Mouse (Mus musculus) thymus, adult 2 months (tissue): ENCODE measurements at regions not wholly inside any gene's neighbourhood (a gene's known extent, or its start where the extent isn't known, plus 50 kb on each side); places are given as distances from the start of the nearest gene placed in this dataset.

Source experiments
- DNase-seq: peaks from one replicate; pipeline ENCODE4 v3.0.0; 2021
- H3K27ac ChIP-seq: fragments of 200-500 bp; 2 replicates; pipeline ENCODE4 v1.5.1; 2012; ENCODE audit warnings: low read length, control low read depth; ENCODE audit not compliant: control insufficient read depth, insufficient read depth
- H3K27me3 ChIP-seq: fragments of 200-500 bp; 2 replicates; pipeline ENCODE4 v1.6.1; 2012; ENCODE audit warnings: mild to moderate bottlenecking, low read length, moderate library complexity, mixed read lengths; ENCODE audit not compliant: control insufficient read depth, insufficient read depth
- H3K36me3 ChIP-seq: fragments of 200-500 bp; 2 replicates; pipeline ENCODE4 v1.6.1; 2012; ENCODE audit warnings: mild to moderate bottlenecking, low read length, moderate library complexity; ENCODE audit not compliant: control insufficient read depth, insufficient read depth
- H3K4me1 ChIP-seq: fragments of 200-500 bp; replicated peaks from 2 replicates; pipeline ENCODE4 v1.6.1; 2012; ENCODE audit warnings: low read length; ENCODE audit not compliant: control insufficient read depth, insufficient read depth
- H3K4me3 ChIP-seq: fragments of 200-500 bp; 2 replicates; pipeline ENCODE4 v1.5.1; 2012; ENCODE audit warnings: mild to moderate bottlenecking, low read length, control low read depth, moderate library complexity; ENCODE audit not compliant: control insufficient read depth, insufficient read depth
- CTCF ChIP-seq: fragments of 200-500 bp; IDR thresholded peaks from 2 replicates; pipeline ENCODE4 v1.5.1; 2012; ENCODE audit warnings: mild to moderate bottlenecking, control low read depth, low read length, moderate library complexity, borderline replicate concordance; ENCODE audit not compliant: control insufficient read depth, poor library complexity, insufficient read depth; ENCODE audit errors: extremely low read depth
- POLR2A ChIP-seq: fragments of 200-500 bp; IDR thresholded peaks from 2 replicates; pipeline ENCODE4 v1.6.1; 2012; ENCODE audit warnings: mild to moderate bottlenecking, low read length, control low read depth, moderate library complexity; ENCODE audit not compliant: control insufficient read depth, poor library complexity, insufficient read depth; ENCODE audit errors: extremely low read depth
- WGBS: fragments of 180-500 bp; shearing (Covaris S2); methylation state at CpG from one replicate; pipeline ENCODE4 v1.1.7; 2018; 5-methylcytosine and 5-hydroxymethylcytosine counted together

GRCm38 (mm10) chr8:92488526-92489159, 131.2 kb downstream of the Irx5 start:
- Histone ChIP-seq H3K4me3 (no peak overlapping the region), H3K27me3 (no peaks in the 10 kb centered on the region), H3K27ac (no peak overlapping the region), H3K4me1 (no peaks in the 10 kb centered on the region), H3K36me3 (no peaks in the 10 kb centered on the region)
- TF ChIP-seq POLR2A (no peak), CTCF (no peak)
- WGBS: 88% methylated on average over 8 of the region's 8 CpGs
- DNase-seq: no peak

GRCm38 (mm10) chr8:92491533-92491932, 134.1 kb downstream of the Irx5 start:
- TF ChIP-seq POLR2A: no peak
- TF ChIP-seq CTCF: no peak
- WGBS: 84% methylated on average over 5 of the region's 5 CpGs
- Histone ChIP-seq H3K4me3 (no peak overlapping the region), H3K4me1 (no peaks in the 10 kb centered on the region), H3K27ac (no peak overlapping the region), H3K36me3 (no peaks in the 10 kb centered on the region), H3K27me3 (no peaks in the 10 kb centered on the region)
- no peak for DNase-seq

- no peak for DNase-seq
- WGBS: 67% methylated on average over 4 of the region's 4 CpGs
- Histone ChIP-seq H3K4me1 (no peaks in the 10 kb centered on the region), H3K27ac (no peak overlapping the region), H3K4me3 (no peak overlapping the region), H3K27me3 (no peaks in the 10 kb centered on the region), H3K36me3 (no peaks in the 10 kb centered on the region)
- TF ChIP-seq POLR2A: no peak
Observed at GRCm38 (mm10) chr8:92493403-92493802, 136.0 kb downstream of the Irx5 start.

GRCm38 (mm10) chr8:92505552-92506281, 148.3 kb downstream of the Irx5 start:
- H3K27ac ChIP-seq: no peak overlapping the region
- peaks cover 20% of the 10 kb centered on the region for H3K4me1 ChIP-seq
- no peaks in the 10 kb centered on the region for H3K27me3 ChIP-seq
- no peaks in the 10 kb centered on the region for H3K36me3 ChIP-seq
- 82% methylated on average over 7 of the region's 7 CpGs for WGBS
- H3K4me3 ChIP-seq: no peak overlapping the region
- DNase-seq: no peak
- TF ChIP-seq CTCF: no peak
- TF ChIP-seq POLR2A: no peak

- H3K4me3 ChIP-seq: no peak overlapping the region
- H3K4me1 ChIP-seq: peaks cover 20% of the 10 kb centered on the region
- no peaks in the 10 kb centered on the region for H3K36me3 ChIP-seq
- 43% methylated on average over 5 of the region's 5 CpGs for WGBS
- H3K27ac ChIP-seq: no peak overlapping the region
- TF ChIP-seq CTCF (no peak), POLR2A (no peak)
- no peak for DNase-seq
- no peaks in the 10 kb centered on the region for H3K27me3 ChIP-seq
Observed at GRCm38 (mm10) chr8:92506436-92506835, 149.0 kb downstream of the Irx5 start.

GRCm38 (mm10) chr8:92506906-92507305, 149.5 kb downstream of the Irx5 start:
- Histone ChIP-seq H3K27me3 (no peaks in the 10 kb centered on the region), H3K36me3 (no peaks in the 10 kb centered on the region), H3K4me1 (peaks cover 20% of the 10 kb centered on the region), H3K27ac (no peak overlapping the region), H3K4me3 (no peak overlapping the region)
- WGBS: 19% methylated on average over 5 of the region's 5 CpGs
- TF ChIP-seq CTCF (no peak), POLR2A (no peak)
- DNase-seq: peak; percentile 48

GRCm38 (mm10) chr8:92515385-92515784, 158.0 kb downstream of the Irx5 start:
- TF ChIP-seq POLR2A (no peak), CTCF (no peak)
- Histone ChIP-seq H3K4me1 (no peaks in the 10 kb centered on the region), H3K27me3 (no peaks in the 10 kb centered on the region), H3K27ac (no peak overlapping the region), H3K4me3 (no peak overlapping the region), H3K36me3 (no peaks in the 10 kb centered on the region)
- WGBS: 76% methylated on average over 2 of the region's 2 CpGs
- no peak for DNase-seq
